Mouse (Mus musculus): Measurements from ENCODE around the gene Jsrp1.

- TF ChIP-seq ZC3H11A (IDR thresholded peaks at IDR 0.05; ENCODE audit: low read depth, low read length) (no peak), ZMIZ1 (IDR thresholded peaks at IDR 0.05; ENCODE audit: low read depth, low read length) (peak; percentile 89)
These were observed 14.9 kb downstream of the Jsrp1 start, which contains the start of the genes Sf3a2 and Plekhj1 for GRCm38 (mm10) chr10:80798150-80799006.
